Mouse (Mus musculus) testis, adult 10 weeks (tissue): Measurements from ENCODE around the gene Rab12. TPM values are rescaled to one million over a fixed set of nuclear protein-coding genes. Genes with fewer than 3 reads are reported as not detected.

Experiments
- polyA plus RNA-seq: library from polyadenylated mRNA; stranded (reverse); fragments of 350-450 nt; fragmentation: Illumina TruSeq; extraction: RNeasy Lipid Tissue Mini Kit (QIAGEN cat#74804); gene quantifications from one replicate; pipeline ENCODE4 v1.2.3, GENCODE M21; 2014; ENCODE audit warnings: low read depth, low replicate concordance

Gene Rab12
- 30.9 TPM for polyA plus RNA-seq

DNA sequence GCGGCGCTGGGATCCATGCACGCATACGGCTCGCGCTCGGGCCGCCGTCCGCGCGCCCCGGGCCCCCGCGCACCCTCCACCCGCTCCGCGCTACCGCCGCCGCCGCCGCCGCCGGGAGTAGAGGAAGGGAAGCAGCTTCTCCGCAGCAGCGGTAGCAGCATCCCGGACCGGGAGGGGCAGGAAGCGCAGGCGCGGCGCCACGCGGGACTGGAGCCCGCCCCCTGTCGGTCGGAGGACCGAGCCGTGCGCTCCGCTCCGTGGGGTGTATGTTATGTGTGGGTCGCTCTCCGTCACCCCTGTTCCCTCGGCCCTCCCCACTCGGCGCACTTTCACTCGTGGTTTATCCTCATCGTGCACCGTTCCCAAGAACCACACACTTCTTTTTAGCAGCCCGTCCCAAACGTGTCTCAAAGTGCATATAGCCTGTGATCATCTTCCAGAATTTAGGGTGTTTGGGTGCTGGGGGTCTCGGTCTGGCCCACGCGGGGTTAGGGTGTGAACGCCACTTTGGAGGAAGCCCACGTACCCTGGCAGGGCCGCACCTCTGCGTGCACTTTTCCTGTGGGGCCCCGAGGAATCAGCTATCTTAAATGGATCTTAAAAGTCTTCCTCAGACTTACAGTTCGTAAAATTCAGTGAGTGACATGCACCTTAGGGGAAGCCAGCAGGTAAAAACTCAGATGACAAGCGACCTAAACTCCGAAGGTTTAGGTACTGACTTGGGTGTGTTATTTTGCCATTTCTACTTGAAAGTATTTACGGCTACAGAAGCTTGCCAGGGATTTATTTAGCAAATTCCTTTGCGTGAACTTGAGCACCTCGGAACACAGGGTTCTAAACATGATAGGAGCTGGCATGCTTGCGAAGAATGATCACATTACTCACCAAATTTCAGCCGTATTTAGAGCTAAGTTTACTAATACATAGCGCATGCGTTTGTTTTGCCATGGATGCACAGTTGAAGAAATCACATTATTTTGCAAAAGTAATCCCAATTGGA lies at the start of gene Rab12:
Gene Rab12 (minus strand): TSS at position 176 of the 1,000 bp plus-strand sequence.

DNA sequence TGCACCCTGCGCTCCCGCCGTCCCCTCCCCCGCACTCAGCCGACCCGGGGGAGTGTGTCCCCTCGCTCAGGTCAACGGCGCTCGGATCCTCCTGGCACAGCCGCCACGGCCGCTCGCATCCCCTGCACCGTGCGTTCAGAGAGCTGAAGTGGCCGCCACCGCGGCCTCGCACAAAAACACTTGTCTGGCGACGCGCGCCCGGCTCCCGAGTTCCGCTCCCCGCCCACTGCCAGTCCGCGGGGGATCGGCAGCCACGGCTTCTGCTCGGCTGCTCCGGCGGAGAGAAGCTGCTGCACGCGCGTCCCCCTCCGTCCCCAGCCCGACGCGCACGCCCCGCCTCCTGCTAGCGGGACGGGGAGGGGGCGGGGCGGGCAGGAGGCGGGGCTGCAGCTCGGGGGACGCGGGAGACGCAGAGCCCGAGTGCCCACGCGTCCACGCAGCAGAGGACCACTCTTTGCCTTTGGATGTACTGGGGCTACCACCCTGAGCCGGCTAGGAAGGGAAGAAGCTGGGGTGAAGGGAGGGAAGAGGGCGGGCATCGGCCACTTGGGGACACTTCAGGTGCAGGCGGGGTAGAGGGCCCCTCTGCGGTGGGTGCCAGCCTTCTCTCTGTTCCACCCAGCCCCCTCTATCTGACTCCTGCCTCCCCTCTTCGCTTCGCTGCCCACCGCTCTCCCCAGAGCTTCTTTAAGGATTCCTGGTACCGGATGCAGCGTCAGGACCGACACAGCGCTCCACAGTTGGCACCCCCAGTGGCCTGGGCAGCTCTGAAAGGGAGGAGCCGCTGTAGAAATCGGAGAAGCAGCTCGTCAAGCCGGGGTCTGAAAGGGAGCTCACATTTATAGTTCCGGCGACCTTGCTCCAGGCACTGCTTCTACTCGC lies 69.8 kb downstream of the Rab12 start, which contains the start of gene Mtcl1:
Gene Mtcl1 (minus strand): TSS at position 291 of the 882 bp plus-strand sequence.

Other genes with a start within 250 kb of the Rab12 start
- 3.0 TPM for gene Mtcl1, start 70.0 kb downstream of the Rab12 start, polyA plus RNA-seq
- not detected for gene Themis3, start 74.9 kb upstream of the Rab12 start, polyA plus RNA-seq